Mouse (Mus musculus) bone marrow macrophage, adult 2 months (primary cell): ENCODE results near the gene Cdc14a. TPM values are rescaled to one million over a fixed set of nuclear protein-coding genes. Genes with fewer than 3 reads are reported as not detected.

Experiments
- H3K27ac ChIP-seq: 2 replicates; pipeline ENCODE4 v1.5.1; 2012; ENCODE audit warnings: low read depth, low read length; ENCODE audit not compliant: insufficient read depth
- H3K4me1 ChIP-seq: 2 replicates; pipeline ENCODE4 v1.6.1; 2012; ENCODE audit warnings: low read length; ENCODE audit not compliant: control insufficient read depth, insufficient read depth
- H3K4me3 ChIP-seq: 2 replicates; pipeline ENCODE4 v1.5.1; 2012; ENCODE audit warnings: mild to moderate bottlenecking, low read length, moderate library complexity; ENCODE audit not compliant: insufficient read depth
- CTCF ChIP-seq: IDR thresholded peaks from 2 replicates; pipeline ENCODE4 v1.5.1; 2012; ENCODE audit warnings: low read depth, mild to moderate bottlenecking, low read length, moderate library complexity
- POLR2A ChIP-seq: IDR thresholded peaks from 2 replicates; pipeline ENCODE4 v1.6.1; 2012; ENCODE audit warnings: mild to moderate bottlenecking, low read depth, low read length, borderline replicate concordance
- polyA plus RNA-seq: library from polyadenylated mRNA; stranded (reverse); fragments of >200 nt; gene quantifications from 2 replicates; pipeline ENCODE4 v1.2.4, GENCODE M21; 2012; ENCODE audit not compliant: missing spikeins, insufficient read depth, insufficient read length

The Cdc14a gene
- polyA plus RNA-seq, 1 experiment = 6.1 TPM

DNA sequence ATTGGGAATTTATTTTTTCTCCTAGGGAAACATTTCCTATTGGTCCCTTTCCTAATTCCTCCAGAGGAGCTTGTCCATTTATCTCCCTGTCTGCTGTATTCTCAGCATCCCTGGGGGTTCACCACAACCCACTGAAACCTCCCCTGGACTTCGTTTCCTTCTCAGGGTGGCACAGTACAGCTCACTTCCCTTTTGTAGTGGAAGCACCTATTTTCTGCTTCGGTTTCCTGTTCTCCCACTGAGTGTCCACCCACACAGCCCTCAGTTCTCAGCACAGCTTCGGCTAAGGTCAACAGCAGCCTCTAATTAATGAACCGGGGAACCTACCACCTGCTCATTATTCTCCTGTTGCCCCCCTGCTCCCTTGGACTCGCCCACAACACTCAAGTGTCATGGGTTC lies 167.7 kb downstream of the Cdc14a start:
- Histone ChIP-seq H3K4me1 (peaks cover 9% of the 10 kb centered on the region; the same call in 1 of the 2 replicates), H3K27ac (no peak overlapping the region), H3K4me3 (no peak overlapping the region)
- TF ChIP-seq CTCF (no peak), POLR2A (no peak)

DNA sequence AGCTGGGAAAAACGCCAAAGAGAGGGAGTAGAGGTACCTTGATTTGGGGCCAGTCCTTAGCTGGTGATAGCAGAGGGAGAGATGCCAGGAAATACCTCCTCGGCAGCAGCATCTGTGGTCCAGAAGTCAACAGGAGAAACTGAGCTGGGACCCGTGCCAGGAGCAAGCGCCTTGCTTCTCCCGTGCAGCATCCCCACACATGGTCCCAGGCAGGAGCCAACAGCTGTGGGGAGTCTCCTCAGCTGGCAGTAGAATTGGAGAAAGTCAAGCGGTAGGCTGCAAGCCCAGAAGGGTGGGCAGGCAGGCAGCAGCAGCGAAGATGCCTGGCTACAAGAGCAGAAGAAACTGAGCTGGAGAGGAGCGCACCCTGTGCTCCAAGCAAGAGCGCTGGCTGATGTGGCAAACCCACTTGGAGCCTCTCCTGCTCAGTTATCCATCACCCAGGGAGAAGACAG lies 170.7 kb downstream of the Cdc14a start, which contains the start of gene Gpr88:
TSS of gene Gpr88 (minus strand) at position 427 of the 455 bp plus-strand sequence.
- H3K4me1 ChIP-seq = peaks cover 9% of the 10 kb centered on the region; the same call in 1 of the 2 replicates
- TF ChIP-seq POLR2A = no peak
- no peak for TF ChIP-seq CTCF
- H3K27ac ChIP-seq = no peak within 1 kb of the TSS
- peak within 1 kb of the TSS; percentile 58 for H3K4me3 ChIP-seq

GRCm38 (mm10) chr3:116252255-116253040 lies 171.4 kb downstream of the Cdc14a start:
- Histone ChIP-seq H3K27ac (no peak overlapping the region), H3K4me1 (peaks cover 9% of the 10 kb centered on the region; the same call in 1 of the 2 replicates), H3K4me3 (peak overlapping the region; percentile 58)
- TF ChIP-seq CTCF (no peak), POLR2A (no peak)

DNA sequence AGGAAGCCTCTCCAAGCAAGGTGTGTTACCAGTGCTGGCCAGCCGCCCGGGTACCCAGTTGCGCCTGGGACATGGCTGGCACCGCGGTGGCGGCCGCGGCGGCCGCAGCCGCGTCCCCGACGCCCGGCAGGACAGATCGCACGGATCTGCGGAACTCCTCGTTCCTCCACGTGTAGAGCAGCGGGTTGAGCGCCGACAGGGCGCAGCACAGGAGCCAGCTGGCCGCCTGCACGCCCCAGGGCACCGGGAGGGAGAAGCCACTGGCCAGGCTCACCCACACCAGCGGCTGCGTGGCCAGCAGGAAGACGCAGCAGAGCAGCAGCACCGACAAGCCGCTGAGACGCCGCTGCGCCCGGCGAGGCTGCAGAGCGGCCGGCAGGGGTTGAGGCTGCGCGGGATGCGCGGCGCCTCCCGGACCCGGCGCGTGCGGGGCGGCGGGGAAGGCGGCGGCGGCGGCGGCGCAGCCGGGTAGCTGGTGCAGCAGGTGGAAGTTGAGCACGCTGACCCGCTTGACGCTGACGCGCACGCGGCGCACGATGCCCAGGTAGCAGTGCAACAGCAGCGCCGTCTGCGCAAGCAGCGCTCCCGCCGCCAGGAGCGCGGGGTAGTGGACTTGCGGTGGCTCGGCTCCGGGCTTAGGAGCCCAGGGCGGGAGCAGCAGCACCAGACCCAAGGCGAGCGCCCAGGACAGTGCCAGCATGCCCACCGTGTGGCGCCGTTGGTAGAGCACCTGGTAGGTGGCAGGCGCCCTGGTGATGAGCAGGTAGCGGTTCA lies 172.2 kb downstream of the Cdc14a start:
- TF ChIP-seq POLR2A = no peak
- no peak for TF ChIP-seq CTCF
- Histone ChIP-seq H3K4me1 (peaks cover 9% of the 10 kb centered on the region; the same call in 1 of the 2 replicates), H3K4me3 (peak overlapping the region; percentile 58), H3K27ac (no peak overlapping the region)

GRCm38 (mm10) chr3:116249026-116249425 lies 174.8 kb downstream of the Cdc14a start:
- TF ChIP-seq POLR2A = no peak
- no peak for TF ChIP-seq CTCF
- Histone ChIP-seq H3K4me3 (no peak overlapping the region), H3K27ac (no peak overlapping the region), H3K4me1 (peaks cover 3% of the 10 kb centered on the region; the same call in 1 of the 2 replicates)

DNA sequence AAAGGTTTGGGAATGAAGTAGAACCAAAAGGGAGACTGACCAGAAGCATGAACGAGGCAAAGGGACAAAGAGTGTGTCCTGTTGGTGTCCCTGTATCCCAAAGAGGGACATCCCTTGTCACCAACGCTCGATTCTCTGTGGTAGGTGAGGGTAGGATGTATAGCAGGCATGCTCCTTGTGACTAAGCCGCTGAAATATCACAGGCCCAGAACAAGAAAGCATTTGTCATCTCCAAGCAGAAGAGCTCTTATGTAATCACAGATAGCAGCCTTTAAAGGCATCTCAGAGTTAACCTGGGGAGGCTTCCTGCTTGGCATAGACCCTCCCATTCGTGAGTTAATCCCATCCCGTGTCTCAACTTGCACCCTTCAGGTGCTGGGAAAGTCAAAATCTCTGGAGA lies 179.4 kb downstream of the Cdc14a start:
- no peaks in the 10 kb centered on the region for H3K4me1 ChIP-seq
- H3K27ac ChIP-seq = no peak overlapping the region
- no peak overlapping the region for H3K4me3 ChIP-seq
- TF ChIP-seq POLR2A (no peak), CTCF (no peak)

DNA sequence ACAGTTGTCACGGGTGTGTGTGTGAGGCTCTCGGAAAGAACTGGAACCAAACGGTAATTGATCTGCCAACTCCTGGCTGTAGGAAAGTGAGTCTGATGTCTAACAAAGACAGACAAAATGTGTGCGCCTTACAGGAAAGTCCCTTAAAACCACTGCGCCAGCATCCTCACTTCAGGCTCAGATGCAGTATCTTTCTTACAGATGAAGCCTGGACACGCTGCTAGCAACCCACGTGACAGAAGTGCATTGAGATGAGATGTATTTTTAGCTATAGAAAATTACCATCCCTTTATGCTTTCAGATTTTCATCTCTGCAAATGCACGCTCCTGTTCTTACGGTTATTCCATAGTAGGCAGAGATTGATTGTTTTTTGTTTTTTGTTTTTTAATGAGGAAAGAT lies 181.1 kb downstream of the Cdc14a start:
- no peak for TF ChIP-seq POLR2A
- TF ChIP-seq CTCF = no peak

DNA sequence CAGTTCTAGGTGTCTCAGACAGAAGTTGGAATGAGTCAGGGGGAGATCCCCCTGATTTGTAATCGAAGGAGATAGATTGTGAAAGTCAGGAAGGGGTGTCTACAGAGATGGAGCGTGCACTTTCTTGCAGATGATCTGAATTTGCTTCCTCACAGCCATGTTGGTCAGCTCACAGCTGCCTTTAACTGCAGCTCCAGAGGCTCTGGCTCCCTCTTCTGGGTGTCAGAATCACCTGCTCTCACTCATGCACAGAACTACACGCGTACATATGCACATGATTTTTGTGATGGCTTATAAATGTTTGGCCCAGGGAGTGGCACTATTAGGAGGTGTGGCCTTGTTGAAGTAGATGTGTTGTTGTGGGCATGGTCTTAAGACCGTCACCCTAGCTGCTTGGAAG lies 186.3 kb downstream of the Cdc14a start:
- no peak overlapping the region for H3K4me3 ChIP-seq
- H3K4me1 ChIP-seq = no peaks in the 10 kb centered on the region
- H3K27ac ChIP-seq = no peak overlapping the region
- no peak for TF ChIP-seq CTCF
- TF ChIP-seq POLR2A = no peak

More for the DNA sequence above, 181.1 kb downstream of the Cdc14a start:
- Histone ChIP-seq H3K4me3 (no peak overlapping the region), H3K27ac (no peak overlapping the region), H3K4me1 (no peaks in the 10 kb centered on the region)

DNA sequence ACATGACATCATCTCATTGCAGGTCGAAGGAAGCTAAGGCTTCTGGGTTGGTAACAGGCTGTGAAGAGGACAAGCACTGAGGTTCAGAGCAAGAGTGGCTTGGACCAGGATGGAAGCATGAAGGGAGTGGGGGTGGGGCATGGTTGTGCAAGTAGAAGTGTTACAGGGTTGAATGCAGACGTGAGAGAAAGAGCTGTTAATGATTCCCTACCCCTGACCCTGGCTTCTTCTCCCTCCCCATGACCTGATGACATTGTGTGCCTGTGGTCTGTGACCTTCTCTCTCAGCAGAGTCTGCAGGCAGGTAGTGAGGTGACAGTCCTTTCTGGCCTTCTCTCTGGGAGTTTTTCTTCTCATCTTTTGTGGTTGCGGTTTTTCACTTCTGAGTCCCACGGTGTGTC lies 187.0 kb downstream of the Cdc14a start:
- Histone ChIP-seq H3K4me3 (no peak overlapping the region), H3K4me1 (no peaks in the 10 kb centered on the region), H3K27ac (no peak overlapping the region)
- no peak for TF ChIP-seq POLR2A
- TF ChIP-seq CTCF = no peak
